Mouse (Mus musculus) splenic B cell, adult 2 months (primary cell): ENCODE data around the gene Polr3b.

ENCODE experiments used
- DNase-seq: peaks from one replicate; pipeline ENCODE4 v3.0.0-alpha.2; 2011; ENCODE audit warnings: low read depth, low spot score
- H3K27me3 ChIP-seq: 2 replicates; pipeline ENCODE4 v1.6.1; 2012; ENCODE audit warnings: mild to moderate bottlenecking, low read length, moderate library complexity, mixed read lengths; ENCODE audit not compliant: control insufficient read depth, poor library complexity, insufficient read depth, severe bottlenecking
- H3K36me3 ChIP-seq: 2 replicates; pipeline ENCODE4 v1.6.1; 2012; ENCODE audit warnings: mild to moderate bottlenecking, low read length, moderate library complexity, mixed read lengths; ENCODE audit not compliant: control insufficient read depth, poor library complexity, insufficient read depth, severe bottlenecking

The Polr3b gene

DNA sequence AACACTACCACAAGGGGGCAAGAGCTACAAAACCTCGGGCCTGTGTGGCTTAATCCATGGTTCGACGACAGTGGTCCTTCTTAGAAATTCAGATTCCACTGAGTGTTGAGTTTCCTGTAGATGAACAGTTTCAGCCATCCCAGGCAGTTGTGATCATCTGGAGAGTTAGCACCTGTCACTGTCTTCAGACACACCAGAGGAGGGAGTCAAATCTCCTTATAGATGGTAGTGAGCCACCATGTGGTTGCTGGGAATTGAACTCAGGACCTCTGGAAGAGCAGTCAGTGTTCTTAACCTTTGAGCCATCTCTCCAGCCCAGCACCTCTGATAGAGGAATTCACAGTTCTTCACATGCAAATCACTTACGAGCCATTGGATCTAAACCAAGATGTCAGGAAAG lies 105.7 kb downstream of the Polr3b start:
- Histone ChIP-seq H3K27me3 (no peaks in the 10 kb centered on the region), H3K36me3 (peaks cover 5% of the 10 kb centered on the region)
- no peak for DNase-seq

- Histone ChIP-seq H3K27me3 (no peaks in the 10 kb centered on the region), H3K36me3 (peaks cover 1% of the 10 kb centered on the region; the same call in 1 of the 2 replicates)
- DNase-seq = peak; percentile 19
Observed at GRCm38 (mm10) chr10:84730078-84730477, 108.0 kb downstream of the Polr3b start.

DNA sequence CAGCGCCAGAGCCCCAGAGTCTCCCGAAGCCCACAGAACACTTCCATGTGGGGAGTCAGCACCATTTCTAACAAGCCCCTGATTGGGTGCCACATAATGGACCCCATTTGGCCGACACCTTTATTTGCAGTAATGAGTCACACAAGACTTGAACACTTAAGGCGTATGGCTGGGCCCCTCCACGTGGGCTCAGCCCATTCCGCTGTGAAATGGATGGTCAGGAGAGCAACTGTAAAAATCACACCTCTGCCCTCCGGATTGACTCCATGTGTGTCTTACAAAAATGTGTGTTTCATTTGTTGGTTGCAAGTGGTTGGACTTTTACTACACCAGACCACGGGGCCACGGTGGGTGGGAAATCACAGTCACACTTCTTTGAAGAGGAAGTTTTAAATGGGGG lies 108.9 kb downstream of the Polr3b start:
- DNase-seq = no peak
- Histone ChIP-seq H3K27me3 (no peaks in the 10 kb centered on the region), H3K36me3 (peaks cover 1% of the 10 kb centered on the region; the same call in 1 of the 2 replicates)

DNA sequence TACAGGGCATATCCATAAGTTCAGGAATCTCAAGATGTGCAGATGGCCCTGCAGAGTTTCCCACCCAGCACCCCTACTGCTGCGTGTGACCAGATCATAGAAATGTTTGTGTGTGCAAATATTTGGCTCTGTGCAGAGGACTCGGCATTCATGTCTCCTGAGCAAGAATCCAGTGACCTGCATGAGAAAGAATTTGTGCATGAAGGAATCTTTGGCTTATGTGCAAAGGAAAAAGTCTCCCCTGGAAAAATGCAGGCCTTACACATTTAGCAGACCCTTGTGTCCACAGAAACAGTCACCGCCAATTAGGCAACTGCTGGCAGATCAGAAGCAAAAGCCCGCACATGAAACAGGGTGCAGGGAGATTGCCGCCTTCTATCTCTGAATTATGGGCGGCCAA lies 111.4 kb downstream of the Polr3b start:
- no peak for DNase-seq
- Histone ChIP-seq H3K36me3 (no peaks in the 10 kb centered on the region), H3K27me3 (no peaks in the 10 kb centered on the region)

- Histone ChIP-seq H3K36me3 (no peaks in the 10 kb centered on the region), H3K27me3 (no peaks in the 10 kb centered on the region; the same call in 1 of the 2 replicates)
- DNase-seq = no peak
Observed at GRCm38 (mm10) chr10:84754851-84755785, 133.0 kb downstream of the Polr3b start.

- no peaks in the 10 kb centered on the region for H3K36me3 ChIP-seq
- no peak for DNase-seq
- no peaks in the 10 kb centered on the region; the same call in 1 of the 2 replicates for H3K27me3 ChIP-seq
Observed at GRCm38 (mm10) chr10:84755786-84756203, 133.7 kb downstream of the Polr3b start, which contains the start of gene Rfx4. Rfx4 (plus strand) TSS chr10:84756062.

- DNase-seq = peak; percentile 38
- no peaks in the 10 kb centered on the region for H3K36me3 ChIP-seq
- H3K27me3 ChIP-seq = no peaks in the 10 kb centered on the region; the same call in 1 of the 2 replicates
Observed at GRCm38 (mm10) chr10:84756435-84757095, 134.5 kb downstream of the Polr3b start.

DNA sequence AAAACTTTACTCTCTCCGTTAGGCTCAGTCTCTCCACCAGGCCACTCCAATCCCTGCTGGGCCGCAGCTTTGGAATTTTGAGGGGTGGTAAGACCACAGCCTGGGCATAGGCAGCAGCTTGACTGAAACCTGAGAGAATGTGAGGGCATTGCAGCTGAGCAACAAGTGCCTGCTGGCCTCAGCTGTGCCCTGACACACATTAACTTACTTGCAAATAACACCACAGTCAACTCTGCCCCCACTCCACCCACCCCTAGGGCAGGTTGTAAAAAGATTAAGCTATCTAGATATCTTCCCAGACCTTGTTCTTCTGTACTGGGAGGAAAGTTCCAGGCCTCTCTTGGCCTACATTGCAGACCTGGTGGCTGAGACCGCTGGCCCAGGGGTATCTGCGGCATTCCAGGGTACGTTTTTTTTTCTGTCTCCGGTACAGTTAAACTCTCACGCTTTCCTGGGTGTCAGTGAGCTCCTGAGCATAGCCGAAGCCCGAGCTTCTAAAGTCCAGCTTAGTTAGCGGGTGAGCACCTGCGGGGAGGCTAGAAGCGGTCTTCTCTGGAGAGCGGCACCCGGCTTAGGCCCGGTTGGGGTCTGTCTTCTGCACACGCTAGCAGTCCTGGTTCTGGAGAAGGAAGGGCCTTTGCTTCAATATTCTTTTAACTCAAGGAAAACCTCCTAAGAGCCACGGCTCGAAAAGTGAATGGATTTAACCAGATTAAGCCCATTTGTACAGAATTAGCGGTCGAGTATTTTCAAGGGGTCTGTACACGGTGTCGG lies 135.5 kb downstream of the Polr3b start:
- no peak for DNase-seq
- Histone ChIP-seq H3K27me3 (no peaks in the 10 kb centered on the region; the same call in 1 of the 2 replicates), H3K36me3 (no peaks in the 10 kb centered on the region)

DNA sequence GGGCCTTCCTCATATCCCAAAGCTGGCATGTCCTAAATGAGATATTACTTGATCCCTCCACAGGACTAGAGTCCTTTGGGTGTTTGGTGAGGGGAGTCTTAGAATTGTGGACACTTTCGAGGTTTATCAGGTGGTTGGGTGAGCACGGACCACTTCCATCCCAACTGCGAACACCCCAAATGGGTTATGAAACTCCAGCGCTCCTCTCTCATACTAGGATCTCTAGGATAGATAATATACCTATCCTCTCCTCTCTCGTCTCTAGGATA lies 136.0 kb downstream of the Polr3b start:
- no peak for DNase-seq
- Histone ChIP-seq H3K27me3 (no peaks in the 10 kb centered on the region; the same call in 1 of the 2 replicates), H3K36me3 (no peaks in the 10 kb centered on the region)

DNA sequence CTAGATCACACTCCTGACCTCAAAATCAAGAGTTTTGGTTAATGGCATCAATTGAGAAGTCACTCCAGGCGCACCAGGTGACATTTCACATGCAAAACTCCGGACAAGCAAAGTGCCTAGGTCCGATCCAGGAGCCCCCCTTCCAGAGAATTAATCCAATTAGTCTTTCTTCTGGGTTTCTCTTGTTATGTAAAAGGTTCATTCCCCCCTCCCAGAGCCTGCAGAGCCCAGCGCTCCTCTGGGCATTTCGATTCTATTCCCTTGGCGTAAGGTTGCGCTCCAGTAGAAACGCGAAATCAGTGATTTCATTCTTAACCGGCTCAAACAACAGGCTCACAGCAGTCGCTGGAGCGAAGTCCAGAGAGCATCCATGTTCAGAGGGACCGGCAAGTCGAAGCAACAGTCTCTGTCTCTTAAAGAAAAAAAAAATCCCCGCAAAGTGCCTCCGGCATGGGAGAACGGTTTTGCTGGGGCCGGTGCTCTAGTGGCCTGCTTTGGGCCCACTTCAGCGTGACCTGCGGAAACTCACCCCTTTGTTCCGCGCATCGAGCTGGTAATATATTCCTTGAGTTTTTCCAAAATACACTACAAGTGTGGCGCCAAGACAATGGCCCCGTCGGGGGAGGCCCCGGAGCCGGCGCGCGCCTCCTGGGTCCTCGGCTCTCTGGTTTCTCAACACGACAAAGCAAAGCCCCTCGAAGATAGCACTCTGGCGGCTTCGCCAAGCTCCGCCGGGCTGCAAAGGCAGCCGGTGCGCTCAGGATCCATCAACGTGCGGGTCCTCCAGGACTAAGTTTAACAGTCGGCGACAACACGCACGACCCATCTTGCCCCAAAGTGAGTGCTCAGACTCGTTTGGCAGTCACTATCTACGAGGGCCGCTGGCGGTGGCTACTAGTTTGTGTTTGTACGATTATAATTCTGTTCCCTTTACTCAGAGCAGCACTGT lies 136.7 kb downstream of the Polr3b start:
- H3K36me3 ChIP-seq = no peaks in the 10 kb centered on the region
- no peak for DNase-seq
- H3K27me3 ChIP-seq = no peaks in the 10 kb centered on the region; the same call in 1 of the 2 replicates

GRCm38 (mm10) chr10:84759511-84760117 lies 137.5 kb downstream of the Polr3b start:
- no peak for DNase-seq

GRCm38 (mm10) chr10:84760118-84761111 lies 138.3 kb downstream of the Polr3b start:
- no peak for DNase-seq
- H3K27me3 ChIP-seq = no peaks in the 10 kb centered on the region; the same call in none of the 2 replicates
- no peaks in the 10 kb centered on the region for H3K36me3 ChIP-seq

More at GRCm38 (mm10) chr10:84759511-84760117, 137.5 kb downstream of the Polr3b start:
- H3K27me3 ChIP-seq = no peaks in the 10 kb centered on the region; the same call in none of the 2 replicates
- H3K36me3 ChIP-seq = no peaks in the 10 kb centered on the region
